Mouse (Mus musculus) c-Kit-negative CD71-positive TER-119-positive erythroid progenitor cells, embryonic 14.5 days (primary cell): Measurements from ENCODE around the gene Pde4d.

Experiments
- DNase-seq: peaks from one replicate; pipeline ENCODE4 v3.0.0-alpha.2; 2013; ENCODE audit warnings: low read depth, low spot score

The Pde4d gene

GRCm38 (mm10) chr13:109813924-109814323 lies 1364.2 kb downstream of the Pde4d start:
- no peak for DNase-seq

- DNase-seq, result no peak
Measured at GRCm38 (mm10) chr13:109819071-109819470, 1369.3 kb downstream of the Pde4d start.

DNA sequence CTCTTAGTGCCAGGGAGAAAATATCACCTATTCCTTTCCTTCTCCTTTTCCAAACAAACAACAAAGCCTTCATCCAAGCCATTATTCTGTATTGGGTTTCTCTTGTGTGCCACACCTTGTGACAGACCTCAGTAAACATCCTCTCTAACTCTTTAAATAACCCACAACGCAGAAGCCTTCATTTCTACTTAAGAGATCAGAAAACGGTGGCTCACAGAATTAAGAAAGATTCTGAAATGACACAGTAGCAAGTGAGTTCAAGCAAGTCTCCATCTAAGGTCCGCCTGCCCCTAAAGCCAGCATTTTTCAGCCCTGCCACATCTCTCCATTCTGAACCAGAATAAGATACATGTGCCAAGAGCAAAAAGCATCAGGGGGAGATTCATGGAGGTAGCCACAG lies 1370.4 kb downstream of the Pde4d start:
- no peak for DNase-seq

DNA sequence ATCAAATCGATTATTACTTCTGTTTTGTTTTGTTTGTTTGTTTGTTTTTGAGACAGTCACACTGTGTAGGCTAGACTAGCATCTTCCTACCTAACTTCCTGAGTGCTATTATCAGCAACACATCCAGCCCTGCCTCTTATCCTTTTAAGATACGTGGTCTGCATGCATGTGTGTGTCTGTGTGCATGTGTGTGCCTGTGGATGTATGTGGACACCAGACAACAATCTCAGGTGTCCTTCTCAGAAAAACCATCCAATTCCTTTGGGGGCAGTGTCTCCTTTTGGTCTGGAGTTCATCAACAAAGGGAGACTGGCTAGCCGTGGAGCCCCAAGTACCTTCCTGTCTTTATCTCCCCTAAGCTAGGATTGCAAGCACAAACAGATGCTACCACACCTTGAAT lies 1371.1 kb downstream of the Pde4d start:
- no peak for DNase-seq

- no peak for DNase-seq
Measured at GRCm38 (mm10) chr13:109821725-109822412, 1372.1 kb downstream of the Pde4d start.

DNA sequence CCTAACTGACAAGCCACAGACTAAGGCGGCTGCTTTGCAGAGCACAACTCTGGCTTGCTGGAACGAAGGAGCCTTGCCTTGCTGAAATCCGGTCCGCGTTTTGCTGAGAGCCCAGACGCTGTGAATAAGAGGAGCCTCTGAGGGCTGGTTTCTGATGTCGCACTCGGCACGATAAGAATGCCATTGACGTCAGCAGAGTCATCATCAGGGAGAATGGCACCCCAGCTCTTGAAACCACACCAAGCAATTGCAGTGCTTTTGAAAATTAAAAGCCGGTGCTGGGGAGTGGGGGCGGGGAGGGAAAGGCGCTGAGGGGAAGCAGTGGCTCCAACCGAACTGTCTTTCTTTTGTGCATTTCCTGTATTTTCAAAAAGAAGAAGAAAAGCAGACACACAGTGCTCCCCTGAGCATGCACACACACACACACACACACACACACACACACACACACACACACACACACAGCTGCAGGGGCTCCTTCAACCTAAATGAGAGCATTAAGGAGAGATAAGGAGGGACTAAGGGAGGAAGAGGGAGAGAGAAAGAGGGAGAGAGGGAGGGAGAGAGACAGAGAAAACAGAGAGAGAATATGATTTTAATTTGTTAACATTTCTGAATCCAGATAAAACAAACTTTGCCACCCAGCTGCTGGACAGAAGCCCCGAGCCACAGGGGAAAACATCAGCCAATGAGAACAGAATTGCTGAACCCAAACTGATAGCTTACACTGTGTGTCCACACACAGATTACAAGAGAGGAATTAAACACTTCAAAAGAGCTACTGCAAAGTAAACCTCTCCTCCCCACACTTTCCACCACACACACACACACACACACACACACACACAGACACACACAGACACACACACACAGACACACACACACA lies 1372.9 kb downstream of the Pde4d start:
- DNase-seq, result peak; percentile 76

- no peak for DNase-seq
Measured at GRCm38 (mm10) chr13:109823307-109824031, 1373.7 kb downstream of the Pde4d start.

DNA sequence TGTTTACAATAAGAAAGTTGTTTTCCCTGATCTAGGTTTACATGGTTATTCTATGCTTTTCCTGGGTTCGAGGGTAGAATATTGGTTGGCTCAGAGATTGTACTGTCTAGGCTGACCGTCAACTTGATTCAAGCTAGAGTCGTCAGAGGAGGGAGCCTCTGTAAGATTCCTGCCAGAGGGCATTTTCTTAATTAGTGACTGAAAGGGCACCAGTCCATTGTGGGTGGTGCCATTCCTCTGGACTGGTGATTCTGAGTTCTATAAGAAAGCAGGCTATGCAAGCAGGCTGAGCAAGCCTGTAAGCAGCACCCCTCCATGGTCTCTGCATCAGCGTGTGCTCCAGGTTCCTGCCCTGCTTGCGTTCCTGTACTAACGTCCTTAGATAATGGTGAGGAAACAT lies 1376.1 kb downstream of the Pde4d start:
- no peak for DNase-seq

DNA sequence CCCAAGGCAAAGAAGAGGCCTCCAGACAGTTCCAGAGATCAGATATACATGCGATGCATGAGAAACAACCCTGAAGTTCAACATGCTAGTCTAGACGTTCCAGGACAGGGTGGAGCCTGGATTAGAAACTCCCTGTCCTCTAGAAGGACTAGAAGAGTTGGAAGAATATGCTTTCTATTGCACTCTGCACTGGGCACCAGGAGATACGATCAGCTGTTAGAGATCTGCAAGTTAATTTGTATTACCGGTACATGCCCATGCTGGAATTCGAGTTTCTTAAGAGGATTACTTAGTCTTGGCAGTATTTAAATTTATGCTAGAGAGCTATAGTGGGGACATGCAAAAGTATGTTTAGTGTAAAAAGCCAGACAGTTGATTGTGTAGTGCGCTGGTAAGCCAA lies 1377.6 kb downstream of the Pde4d start:
- DNase-seq, result no peak

DNA sequence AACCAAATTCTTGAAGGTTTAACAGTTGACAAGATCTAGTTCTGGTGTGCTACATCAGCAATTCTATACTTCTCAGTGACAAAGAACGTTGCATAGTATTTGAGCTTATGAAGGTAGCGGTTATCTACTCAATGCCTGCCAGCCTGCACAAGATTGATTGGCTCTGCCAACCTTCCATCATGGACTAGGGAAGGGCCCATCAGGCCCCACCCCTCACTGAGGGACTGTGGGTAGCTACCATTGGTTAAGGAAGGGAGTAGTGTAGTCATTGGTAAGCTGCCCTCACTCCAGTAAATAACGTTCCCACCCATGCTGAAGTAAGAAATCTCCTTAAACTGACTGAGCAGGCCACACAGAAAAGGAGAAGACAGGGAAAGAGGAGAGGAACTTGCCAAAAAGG lies 1378.2 kb downstream of the Pde4d start:
- no peak for DNase-seq

DNA sequence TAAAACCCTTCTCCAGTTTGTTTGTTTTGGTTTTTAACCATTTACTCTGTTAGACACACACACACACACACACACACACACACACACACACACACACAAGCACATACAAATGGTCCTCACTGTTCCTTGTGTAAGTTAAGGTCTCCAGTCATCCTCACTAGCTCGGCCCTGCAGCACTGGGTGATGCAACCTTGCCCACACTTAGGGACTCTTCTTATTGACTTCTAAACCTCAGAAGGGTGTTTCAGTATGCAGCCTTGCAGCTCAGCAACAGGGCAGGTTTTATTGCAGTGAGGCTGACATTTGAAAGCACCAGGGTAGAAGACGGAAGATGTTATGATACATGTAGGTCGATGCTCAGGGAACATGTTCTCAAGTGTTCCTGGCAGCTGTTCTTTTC lies 1379.7 kb downstream of the Pde4d start:
- DNase-seq, result no peak

DNA sequence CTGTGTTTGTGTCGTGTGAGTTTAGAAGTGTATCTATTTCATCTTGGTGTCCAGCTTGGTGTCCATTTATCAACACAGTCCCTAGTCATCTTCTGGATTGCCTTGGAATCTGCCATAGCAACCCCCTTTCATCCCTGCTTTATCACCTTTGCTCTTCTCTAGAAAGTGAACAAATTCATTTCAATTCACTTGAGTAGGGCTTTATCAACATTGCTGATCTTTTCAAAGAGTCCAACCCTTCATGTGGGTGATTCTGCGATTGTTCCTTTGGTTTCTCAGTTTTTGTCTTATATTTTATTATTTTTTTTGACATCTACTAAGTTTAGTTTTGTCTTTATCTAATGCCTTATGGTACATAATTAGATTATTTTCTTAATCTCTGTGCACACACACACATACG lies 1385.2 kb downstream of the Pde4d start:
- DNase-seq, result no peak

- no peak for DNase-seq
Measured at GRCm38 (mm10) chr13:109837453-109837852, 1387.7 kb downstream of the Pde4d start.

DNA sequence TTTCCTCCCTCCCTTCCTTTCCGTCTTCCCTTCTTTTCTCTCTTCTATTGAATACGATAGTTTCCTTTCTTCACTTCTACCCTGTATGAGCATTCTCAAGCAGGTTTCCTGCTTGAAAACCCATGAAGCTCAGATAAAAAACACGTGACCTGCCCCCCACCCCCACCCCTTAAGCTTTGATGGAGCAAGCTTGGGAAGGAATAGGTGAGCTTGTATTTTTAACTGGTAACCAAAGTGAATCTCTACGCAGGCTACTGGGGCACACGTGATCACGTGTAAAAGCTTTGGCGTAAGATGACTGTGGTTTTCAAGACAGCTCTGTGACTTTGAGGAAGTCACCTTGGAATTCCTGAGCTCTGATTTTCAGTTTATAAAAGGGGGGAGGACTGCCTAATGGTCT lies 1388.2 kb downstream of the Pde4d start:
- DNase-seq, result no peak

DNA sequence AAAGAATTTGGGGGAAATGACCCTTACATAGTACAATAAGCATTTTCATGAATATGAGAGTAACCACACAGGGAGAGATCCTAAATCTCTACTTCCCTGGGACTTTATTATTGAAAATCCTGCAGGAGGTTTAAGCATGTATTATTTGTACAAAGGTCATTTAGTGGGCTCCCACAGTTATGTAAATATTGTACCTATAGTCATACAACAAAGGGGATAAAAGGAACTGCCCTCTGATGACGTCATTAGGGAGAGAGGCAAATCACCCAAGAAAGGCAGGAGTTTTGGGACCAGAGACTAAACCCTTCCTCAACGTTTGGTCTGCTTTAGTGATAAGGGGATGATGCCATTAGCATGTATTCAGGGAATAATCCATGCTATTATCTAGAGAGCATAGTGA lies 1390.5 kb downstream of the Pde4d start:
- no peak for DNase-seq

DNA sequence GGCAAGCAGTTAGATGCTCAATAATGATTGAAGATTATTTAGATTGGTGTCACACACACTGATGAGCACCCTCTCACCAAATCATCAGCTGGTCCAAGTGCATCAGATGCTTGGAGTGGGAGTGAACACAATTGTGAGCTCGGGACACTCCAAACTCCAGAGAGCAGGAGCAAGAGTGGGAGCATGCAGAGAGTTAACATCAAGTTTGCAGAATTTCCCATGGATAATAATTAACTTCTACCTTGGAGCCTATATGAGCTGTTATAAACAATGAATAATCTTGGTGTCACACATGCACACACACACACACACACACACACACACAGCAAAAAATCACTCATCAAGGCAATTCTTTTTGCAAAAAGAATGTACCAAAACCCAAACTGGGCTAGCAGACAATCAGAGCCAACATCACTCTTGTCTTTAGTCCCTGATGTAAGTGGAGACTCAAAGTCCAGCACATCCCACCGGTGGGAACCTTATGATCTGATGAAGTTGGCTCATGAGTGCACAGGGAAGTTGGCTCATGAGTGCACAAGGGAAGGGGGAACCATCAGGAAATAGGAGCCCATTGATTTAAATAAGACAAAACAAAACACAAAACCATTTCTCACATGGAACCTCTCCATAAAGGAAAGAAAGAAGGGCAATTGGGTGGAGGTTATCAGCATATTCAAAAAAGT lies 1391.5 kb downstream of the Pde4d start:
- DNase-seq, result no peak

DNA sequence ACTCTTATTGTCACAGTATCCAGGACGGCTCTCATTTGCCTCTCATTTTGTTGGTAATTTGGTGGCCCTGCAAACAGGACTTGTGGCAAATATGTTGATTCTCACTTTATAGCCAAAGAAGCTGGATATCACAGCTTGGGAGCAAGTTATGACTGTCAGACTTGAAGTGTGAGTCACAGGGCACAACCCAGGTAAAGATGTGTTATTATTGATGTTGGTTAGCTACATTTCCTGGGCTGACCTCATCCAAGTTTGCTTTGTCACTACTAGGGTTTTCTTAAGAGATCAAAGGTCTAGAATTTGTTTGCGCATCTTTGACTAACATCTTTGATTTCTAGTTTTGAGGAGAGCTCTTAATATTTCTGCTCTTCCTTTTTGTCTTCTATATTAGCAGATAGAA lies 1393.2 kb downstream of the Pde4d start:
- no peak for DNase-seq

GRCm38 (mm10) chr13:109844828-109845227 lies 1395.1 kb downstream of the Pde4d start:
- no peak for DNase-seq

GRCm38 (mm10) chr13:109863826-109864225 lies 1414.1 kb downstream of the Pde4d start:
- DNase-seq, result no peak

GRCm38 (mm10) chr13:109864311-109864710 lies 1414.6 kb downstream of the Pde4d start:
- no peak for DNase-seq

DNA sequence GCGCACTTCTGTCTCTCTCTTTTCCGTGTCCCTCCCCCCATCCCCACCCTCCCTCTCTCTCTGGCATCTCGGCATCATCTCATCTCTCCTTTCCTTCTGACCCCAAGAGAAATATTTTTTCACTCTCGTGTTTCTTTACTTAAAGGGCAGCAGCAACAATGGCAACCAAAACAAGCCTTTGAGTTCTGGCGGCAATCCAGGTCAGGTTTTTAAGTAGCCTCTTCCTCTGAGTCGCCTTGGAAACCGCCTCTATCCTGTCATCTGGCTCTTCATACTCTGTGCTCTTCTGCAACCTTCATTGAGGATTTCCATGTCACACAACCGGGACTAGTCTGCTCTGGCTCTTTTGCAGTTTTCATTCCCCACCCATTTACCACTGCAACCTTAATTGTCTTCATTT lies 1430.6 kb downstream of the Pde4d start:
- DNase-seq, result no peak
